Mouse (Mus musculus): Measurements from ENCODE around the gene Csrnp3.
A peak's percentile ranks its signal among the peaks of the same experiment; 100 is the strongest.

Csrnp3 gene

DNA sequence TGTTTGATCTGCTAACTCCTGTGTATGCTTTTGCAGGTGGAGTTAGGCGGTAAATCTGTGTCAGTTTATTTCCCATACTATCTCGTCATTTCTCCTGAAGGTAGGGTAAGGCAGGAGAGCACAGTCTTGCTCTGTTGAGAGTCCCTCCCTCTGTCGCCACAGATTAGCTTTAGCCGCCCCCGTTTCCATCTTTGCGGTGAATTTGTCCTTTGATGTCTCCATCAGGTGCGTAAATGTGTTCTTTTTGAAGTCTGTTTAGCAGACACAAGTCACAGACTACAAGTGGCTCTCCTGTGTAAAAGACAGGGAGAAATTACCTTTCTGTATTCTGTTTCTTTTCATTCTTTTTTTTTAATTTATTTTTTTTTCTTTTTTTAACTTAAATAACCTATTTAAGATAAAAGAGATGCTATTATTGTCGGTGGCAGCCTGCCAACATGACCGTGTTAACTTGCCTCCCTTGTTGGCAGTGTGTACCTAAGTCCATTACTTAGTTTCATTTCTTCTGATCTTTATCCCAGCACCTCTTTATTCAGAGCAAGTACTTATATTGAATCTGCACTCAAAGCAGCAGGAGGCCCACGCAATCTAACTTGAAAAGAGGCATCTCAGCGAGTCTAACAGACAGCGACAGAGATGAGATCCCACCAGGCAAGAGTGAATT, 25.5 kb downstream of the Csrnp3 start:
- peak in 1 of 2 experiments; percentile 10 for DNase-seq

DNA sequence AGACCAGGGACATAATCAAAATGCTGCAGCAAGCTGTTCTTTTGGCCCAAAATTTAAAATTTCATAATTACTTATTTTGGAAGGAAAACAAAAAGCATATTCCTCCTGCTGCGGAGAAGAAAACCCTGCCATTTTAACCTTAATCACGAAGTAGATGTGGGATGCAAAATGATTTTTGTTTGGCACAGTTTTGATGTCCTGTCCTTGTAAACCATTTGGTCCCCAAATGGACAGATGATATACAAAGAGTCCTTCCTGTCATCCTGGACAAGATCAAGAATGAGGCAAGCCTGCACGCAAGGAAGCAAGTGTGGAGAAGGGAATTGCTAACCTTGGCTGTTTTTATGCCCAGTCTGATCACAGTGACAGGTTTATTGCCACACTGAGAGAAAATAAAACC, 46.0 kb downstream of the Csrnp3 start:
- peak in 1 of 2 experiments; percentile 13 for DNase-seq

DNA sequence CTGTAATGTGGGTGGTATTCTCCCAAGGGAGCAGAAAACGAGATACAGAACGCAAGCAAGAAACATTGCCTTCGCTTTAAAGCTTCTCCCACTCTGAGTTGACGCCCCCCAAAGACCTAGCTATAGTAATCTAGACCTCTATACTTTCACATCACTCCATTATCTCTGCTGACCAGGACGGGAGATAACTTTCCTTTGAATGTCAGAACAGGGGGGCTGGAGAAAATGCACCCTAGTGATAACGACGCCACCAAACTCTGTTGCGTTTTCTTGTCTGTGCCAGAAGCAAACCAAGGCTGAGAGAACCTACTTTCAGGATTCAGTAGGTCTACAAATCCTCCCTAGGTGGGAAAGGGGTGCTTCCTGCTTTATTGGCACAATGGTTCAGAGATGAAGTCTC, 47.7 kb downstream of the Csrnp3 start:
- no peak for DNase-seq

DNA sequence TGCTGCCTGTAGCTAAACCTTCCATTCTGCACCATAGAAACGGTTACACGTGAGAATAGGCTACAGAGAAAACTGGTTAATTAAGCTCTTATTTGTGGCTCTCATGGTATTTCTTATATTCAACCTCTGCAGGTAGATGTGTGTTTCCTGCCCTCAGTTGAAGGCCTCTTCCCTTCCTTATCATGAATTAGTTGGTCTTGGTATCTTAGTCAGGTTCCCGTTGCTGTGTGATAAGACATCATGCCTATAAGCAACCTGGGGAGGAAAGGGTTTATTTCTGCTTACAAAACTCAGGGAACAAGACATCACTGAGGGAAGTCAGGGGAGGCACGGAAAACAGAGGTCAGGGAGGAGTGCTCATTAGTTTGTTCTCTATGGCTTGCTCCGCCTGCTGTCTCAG, 48.7 kb downstream of the Csrnp3 start:
- DNase-seq: no peak

DNA sequence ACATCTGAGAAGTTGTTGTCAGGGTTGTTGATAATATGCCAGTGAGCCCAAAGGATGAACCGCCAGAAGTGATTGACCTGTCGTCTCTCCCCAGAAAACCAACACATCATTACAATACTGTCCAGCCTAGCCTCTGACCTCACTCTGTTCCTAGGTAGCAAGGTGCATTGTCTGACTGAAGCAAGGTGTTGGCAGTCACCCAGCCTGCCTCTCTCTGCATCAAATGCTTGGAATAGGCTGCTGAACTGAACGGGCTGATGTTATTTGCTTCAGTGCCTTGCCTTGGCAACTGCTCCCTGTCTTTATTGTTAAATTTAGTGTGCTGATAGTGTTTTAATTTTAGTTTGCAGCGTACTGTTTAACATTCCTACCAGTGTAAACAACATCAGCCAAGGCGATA, 51.0 kb downstream of the Csrnp3 start:
- DNase-seq: peak; percentile 45 to 69

DNA sequence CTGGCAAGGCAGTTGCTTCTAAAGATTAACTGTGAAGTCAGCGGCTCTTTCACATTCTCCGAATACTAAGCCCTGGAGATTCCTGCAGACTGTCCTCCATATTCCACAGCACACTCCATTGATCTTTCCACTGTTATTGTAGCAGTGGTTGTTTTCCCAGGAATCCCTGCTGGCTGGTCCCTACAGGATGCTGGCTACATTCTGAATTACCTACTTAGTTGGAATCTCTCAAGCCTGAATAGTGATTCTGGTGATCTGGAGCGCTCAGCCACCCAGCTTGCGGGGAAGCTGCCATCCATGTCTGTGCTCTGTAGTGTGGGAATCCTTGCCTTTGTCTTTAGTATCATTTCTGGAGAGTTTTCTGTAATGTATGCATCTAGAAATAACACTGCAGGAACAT, 51.5 kb downstream of the Csrnp3 start:
- peak; percentile 26 to 27 for DNase-seq

DNA sequence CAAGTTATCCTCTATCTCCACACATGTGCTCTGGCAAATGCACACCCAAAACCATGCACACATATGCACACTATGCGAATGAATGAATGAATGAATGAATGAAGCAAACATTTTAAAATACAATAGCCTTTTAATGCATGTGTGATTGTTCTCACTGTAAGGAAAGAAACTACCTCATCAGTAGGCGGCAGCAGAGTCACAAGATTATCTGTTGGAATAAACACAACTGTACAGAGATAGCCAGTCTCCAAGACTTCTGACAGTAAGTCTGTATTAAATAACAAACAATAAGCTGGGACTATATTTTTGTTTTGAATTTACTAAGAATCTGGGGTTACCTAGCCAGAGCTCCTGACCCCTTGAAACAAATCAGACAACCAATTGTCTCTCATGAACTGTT, 53.9 kb downstream of the Csrnp3 start:
- DNase-seq: no peak

DNA sequence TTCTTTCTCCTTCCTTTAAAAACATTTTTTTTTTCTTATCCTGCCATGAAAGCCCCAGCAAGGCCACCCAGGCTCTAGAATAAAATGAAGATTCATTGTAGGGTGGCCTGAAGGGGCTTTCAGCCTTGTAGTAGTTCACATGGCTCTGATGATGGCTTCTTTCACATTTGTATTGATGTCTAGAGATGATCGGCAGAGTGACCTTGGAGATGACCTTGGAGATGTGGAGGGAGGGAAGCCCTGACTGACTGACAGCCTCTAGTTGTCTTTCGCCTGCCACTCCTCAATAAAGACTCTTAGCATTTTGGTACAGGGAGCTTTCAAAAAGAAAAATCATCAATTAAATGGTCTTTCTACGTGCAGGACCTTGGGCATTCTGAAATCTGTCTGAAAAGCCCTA, 63.0 kb downstream of the Csrnp3 start:
- no peak for DNase-seq

DNA sequence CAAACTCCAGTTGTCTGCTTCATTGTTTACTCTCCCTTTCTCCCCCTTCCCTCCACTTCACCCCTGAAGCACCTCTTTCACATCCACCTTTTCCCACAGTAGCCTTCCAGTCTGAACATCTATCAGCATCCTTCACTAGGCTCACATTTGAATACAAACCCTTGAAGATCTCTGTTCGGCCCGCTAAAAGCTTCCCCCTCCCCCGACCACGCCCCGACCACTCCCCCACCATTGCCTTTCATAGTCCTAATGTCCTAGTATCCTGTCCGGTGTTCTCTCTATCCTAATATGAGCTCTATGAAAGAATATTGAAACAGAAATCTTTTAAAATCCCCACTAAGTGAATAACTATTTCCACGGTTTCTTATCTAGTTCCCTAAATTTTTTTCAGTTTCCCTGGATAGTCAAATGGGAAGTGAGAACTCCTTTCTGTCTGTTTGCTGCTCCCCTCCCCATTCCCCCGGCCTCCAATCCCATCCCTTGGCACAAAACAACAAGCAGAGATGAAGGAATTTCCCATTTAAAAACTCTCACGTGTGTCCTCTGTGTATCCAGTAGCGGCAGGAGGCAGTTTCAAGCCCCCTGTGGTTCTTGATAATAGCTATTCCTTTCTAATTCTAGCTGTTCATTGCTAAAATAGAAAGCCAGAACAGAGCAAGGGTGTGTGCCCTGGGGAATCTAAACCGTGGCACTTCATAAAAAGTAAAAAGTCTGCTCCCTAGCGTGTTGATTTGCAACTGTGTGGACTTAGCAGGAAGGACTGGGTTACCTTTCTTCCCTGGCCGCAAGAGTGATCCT, 64.4 kb downstream of the Csrnp3 start:
- no peak for DNase-seq

DNA sequence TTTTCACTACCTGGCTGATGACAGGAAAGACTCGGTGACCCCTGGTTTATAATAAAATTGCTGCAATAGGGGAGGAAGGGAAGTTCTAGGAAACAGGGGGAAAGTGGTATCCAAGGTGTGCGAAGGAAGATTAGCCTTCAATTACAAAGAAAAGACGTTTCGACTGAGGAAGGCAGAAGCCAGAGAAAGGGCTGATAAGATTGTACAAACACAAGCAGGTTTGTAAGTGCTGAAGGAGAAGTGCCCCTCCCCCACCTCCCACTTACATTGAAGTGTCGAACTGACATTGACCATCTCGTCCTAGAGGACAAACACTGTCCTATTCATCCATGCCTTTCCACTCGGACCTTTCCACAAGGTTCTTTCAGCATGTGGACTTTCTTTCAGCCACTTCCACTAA, 70.4 kb downstream of the Csrnp3 start:
- no peak for DNase-seq

DNA sequence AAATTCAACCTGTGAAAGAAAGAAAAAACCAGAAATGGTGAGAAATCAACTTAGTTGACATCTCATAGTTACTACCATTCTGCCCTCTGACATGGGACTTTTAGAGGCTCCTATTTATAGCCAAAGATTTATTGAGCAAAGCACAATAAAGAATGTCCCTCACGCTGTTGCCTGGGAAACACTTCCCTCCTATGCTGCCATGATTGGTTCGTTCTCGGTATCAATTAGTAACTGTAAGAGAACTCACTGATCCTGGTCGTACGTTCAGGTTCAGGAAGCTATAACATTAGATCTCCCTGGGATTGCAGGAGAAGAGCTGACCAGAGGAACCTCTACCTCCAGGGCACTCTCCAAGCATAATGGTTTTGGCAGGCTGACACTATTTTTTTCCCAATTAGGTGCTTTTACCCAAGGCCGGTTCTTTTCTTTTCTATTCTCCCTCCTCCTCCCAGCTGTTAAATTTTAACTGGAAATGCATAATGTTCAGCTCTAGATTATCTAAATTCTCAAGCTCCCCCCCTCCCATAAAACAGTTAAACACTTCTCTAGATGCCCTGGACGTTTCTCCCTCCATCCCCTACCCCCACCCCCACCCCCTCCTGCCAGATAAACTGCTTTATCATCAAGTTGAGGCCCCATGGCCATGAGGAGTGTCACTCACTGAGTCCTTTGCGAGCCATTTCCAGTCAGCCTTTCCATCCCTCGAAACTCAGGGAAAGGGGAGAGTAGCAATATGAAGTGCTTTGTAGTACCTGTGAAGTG, 75.3 kb downstream of the Csrnp3 start:
- DNase-seq: no peak

DNA sequence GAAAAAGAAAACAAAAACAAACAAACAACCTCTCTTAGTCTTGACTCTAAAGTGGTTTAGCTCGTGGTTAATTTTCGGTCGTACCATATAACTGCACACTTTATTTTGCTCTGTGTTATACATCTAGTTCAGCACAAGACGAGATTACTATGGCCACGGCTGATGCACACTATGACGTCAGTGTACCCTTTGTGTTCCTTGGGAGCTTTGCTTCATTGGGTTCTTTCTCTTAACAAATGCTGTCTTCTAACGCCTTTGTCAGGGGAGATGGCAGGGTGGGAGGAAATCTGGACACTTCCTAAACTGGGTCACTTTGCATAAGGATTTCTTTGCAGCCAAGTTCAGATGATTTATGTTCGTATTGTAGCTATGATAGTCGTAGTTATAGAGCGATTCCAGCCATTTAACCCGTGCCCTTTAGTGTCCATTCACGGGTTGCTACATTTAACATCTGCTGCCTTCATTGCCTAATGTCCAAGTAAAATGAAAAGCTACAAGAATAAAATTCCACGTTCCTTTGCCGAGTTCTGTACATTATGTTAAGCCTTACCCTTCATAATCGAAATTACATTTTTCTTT, 79.9 kb downstream of the Csrnp3 start:
- no peak for DNase-seq

DNA sequence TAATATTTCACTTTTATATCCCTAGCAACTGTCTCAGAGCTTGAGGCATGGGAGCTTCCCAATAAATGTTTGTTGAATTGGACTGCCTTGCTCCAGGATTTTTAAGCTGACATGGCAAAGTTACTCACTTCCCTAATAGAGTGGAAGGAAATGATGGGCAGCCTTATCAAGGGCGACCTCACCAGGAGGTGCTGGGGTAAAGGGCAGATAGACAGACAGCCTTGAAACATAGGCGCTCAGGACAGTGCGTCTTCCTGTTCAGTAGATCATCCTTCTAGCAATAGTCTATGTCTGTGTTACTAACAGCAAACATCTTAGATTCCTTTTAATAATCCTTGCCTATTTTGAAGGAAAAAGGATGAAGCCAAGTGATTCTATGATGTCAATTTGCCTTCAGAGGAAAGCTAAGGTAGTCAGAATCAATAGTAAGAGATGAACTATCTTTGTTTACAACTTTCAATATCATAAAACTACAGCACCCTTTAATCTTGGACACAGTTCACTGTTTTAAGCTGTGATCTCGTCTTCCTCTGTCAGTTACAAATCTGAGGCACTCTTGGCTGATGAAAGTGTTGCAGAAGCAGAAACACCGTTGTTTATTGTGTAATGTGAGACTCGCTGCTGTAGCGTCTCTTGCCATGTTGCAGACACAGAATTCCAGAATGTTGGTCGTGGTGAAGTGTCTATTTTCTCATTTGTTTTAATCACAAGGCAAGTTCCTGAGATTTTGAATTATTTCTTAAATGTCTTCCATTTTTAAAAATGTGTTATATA, 81.6 kb downstream of the Csrnp3 start:
- no peak for DNase-seq

DNA sequence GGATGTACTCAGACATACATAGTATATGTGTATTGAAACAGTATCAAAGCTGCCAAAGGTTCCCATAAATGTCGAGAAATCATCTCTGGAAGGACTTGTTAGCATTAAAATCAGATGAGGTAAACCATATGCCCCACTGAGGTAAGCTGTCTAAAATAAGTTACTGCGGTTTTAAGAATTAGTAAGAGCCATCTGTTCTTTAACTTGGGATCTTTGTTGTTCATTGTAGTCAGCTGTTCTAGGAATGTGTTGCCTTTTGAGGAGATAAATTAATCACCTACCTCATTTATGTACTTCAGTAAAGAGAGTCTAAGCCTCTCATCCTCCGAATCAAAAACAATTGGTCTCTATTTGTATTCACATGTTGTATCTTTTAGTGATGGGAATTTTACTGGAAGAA, 83.7 kb downstream of the Csrnp3 start:
- DNase-seq: no peak

DNA sequence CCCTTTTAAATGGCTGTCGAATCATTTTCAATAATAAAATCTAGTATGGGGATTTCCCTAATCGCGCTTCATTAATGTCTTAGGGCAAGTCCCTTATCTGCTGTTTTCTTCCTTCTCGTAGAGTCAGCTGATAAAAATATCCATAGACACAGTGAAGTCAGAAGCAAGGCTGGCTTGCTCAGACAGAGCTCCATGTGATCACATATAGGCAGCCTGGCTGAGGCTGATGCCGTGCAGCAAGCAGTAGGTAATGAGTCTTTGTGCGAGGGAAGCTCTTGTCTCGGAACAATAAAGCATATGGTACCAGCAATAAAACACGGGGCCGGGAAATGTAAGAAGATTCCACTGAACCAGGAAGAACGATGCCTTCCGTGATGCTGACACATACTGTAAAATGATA, 84.4 kb downstream of the Csrnp3 start:
- DNase-seq: peak; percentile 22 to 35

DNA sequence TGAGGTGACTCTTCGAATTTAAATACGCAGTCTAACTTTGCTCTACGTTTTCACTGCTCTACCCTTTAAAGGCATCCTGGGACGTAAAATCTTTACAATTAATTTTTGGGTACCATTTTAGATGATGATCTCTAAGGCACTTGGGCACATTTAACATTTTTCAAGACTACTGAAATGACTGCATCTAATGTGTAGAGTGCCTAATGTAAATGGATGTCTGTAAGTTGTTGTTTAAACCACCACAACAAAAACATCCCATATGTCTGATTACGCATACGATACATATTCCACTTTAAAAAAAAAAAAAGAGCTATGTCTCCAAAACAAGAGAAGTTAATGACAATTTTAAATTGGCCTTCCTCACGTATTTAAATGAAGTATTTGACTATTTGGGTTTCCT, 85.7 kb downstream of the Csrnp3 start:
- DNase-seq: no peak

DNA sequence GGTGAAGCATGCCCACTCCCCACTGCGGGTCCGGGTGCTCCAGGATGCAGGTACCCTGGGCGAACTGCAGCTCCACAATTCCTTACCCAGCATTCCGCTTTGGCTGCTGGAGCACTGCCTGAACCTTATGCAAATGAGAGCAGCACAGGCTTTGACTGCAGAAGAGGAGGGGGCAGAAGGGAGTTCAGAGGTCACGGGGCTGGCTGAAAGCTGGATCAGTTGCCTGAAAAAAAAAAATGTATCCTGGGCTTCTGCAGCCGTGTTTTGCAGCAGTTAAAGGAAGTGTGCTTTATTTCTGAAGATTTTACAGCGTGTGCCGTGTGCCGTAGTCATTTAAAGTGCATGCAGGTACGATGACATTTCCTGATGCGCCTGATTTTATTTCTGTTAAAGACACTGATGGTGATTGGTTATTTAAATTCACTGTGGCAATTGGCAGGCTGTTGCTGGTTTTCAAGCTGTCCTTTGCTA, 86.3 kb downstream of the Csrnp3 start:
- peak; percentile 71 to 73 for DNase-seq

DNA sequence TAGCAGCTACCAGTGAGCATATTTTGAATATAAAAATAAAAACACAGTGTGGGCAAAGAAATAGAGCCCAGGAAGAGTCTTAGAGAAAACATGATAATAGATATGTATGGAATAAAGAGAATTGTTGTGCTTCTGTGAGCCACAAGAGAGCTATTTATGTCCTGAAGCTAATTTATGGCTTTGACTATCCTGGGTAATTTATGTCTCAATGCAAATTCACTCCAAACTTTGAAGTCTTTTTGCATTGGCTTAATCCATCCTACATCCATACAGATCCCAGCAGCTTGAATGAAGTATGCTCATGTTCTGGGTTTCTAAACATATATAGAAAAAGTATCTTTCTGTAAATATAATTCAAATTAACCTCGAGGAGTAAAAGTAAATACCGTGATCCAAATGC, 88.5 kb downstream of the Csrnp3 start:
- no peak for DNase-seq

DNA sequence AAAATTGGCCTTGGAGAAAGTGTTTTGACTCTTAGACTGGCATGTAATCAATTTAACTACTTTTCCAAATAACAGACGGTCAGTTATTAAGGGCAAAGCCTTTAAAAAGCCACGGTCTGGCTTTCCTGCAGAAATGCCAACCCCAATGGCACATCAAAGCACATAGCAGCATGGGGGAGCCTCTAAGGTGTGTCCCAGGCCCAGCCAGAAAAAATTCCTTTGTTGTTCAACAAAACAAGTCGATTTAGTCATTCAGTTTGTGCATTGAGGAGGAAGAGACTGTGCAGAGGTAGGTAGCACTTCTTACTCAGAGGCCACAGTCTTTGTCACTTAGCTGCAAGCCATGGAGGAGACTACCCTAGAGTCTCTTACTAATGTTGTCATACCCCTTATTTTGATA, 93.3 kb downstream of the Csrnp3 start:
- DNase-seq: no peak

DNA sequence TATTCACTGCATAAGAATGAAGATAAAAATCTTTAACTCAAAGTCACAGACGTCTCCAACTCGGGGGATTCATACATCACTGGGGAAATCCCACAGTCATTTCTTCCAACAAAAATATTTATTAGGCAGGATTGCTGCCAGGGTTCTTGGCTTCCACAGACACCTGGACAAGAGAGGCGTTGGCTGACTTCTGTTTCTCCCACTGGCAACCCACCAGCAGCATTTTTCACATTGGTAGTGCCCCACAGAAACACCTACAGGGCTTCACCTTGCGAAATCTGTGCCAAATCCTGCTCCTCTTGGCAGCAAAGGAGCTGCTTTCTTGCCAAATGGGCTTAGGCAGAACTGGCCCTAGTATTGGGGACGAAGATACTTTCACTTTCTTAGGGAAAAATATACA, 94.8 kb downstream of the Csrnp3 start:
- peak; percentile 79 to 87 for DNase-seq

DNA sequence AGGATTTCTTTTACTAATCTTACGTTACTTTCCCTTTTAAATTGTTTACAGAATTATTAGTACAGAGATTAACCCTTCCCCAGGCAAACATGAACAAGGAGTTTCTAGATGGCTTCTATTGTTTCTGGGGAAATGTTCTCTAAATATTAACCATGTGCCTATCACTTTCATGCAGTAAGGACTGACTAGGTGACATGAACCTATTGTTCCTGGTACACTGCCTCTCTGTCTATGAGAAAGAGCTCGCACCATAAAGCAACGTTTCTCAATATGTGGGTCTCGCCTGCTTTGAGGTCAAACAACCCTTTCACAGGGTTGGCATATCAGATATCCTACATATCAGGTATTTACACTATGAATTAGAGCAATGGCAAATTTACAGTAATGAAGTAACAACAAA, 96.8 kb downstream of the Csrnp3 start:
- DNase-seq: no peak

DNA sequence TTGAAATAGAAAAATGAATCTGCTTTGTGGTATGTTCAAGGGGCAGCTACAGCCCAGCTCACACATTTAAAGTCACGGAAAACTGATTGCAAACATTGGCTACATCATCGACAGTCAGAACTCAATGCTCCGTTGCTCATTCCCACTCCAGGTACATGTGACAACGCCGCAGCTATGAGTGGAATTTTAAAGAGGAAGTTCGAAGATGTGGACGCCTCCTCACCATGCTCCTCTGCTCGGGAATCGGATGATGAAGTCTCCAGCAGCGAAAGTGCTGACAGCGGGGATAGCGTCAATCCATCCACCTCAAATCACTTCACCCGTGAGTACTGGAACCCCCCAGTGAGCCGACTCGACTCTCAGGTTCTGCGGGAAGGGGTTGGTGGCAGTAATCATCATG, 103.2 kb downstream of the Csrnp3 start:
- no peak for DNase-seq

All from cerebellum, postnatal 25 days (tissue).